In genomic region chr11:61104241-61104901, GRCm38 (mm10) we compare ENCODE assay signal across 8 mouse cellular contexts. TPM values are rescaled to one million over a fixed set of nuclear protein-coding genes. Genes with fewer than 3 reads are reported as not detected.
DNase-seq lines count a peak whose midpoint lies in the region; ATAC-seq and TF ChIP-seq lines count a peak whose summit lies in the region.

No protein-coding gene starts in this region.

- H3K27me3 ChIP-seq in G1E (ENCODE audit: insufficient read depth, low read length): peaks cover 14% of the 10 kb centered on the region
- H3K27me3 ChIP-seq in forebrain, embryonic 16.5 days (replicated peaks; ENCODE audit: control insufficient read depth, insufficient read depth, low read length): no peaks in the 10 kb centered on the region
- no peaks in the 10 kb centered on the region for H3K27me3 ChIP-seq in neural tube, embryonic 15.5 days (replicated peaks)

- intact Hi-C loops in heart, postnatal 25 days (cut with DNase I): loop anchor here (2.0 to 10.0 kb wide), 3 partner anchors 52 to 610 kb away; no protein-coding TSS in a partner anchor

- peak; percentile 71 for DNase-seq in G1E (ENCODE audit: low spot score)
- peak; percentile 90 to 93 for DNase-seq in cerebellum, adult 18-20 months
- DNase-seq in heart, postnatal 25 days (ENCODE audit: low spot score): peak; percentile 41
- peak; percentile 87 for DNase-seq in layer of hippocampus, adult 11-12 months (ENCODE audit: low spot score)
- DNase-seq in lung, adult 18-20 months: peak; percentile 75 to 82
- peak; percentile 95 for DNase-seq in testis, postnatal 10 days (ENCODE audit: low spot score)

- H3K4me3 ChIP-seq in G1E (ENCODE audit: low read depth, low read length): no peak overlapping the region
- H3K4me3 ChIP-seq in forebrain, embryonic 16.5 days (replicated peaks; ENCODE audit: low read length): no peak overlapping the region
- H3K4me3 ChIP-seq in neural tube, embryonic 15.5 days (replicated peaks): no peak overlapping the region

- no peak overlapping the region for H3K9ac ChIP-seq in forebrain, embryonic 16.5 days (replicated peaks; ENCODE audit: low read depth, low read length)
- H3K9ac ChIP-seq in neural tube, embryonic 15.5 days (replicated peaks): no peak overlapping the region

- H3K4me1 ChIP-seq in G1E (ENCODE audit: insufficient read depth, low read depth, low read length): no peaks in the 10 kb centered on the region
- H3K4me1 ChIP-seq in forebrain, embryonic 16.5 days (replicated peaks; ENCODE audit: control insufficient read depth, insufficient read depth, low read length): peaks cover 7% of the 10 kb centered on the region; the same call in 1 of the 2 replicates
- H3K4me1 ChIP-seq in neural tube, embryonic 15.5 days: peaks cover 10% of the 10 kb centered on the region

- WGBS in forebrain, embryonic 16.5 days: 15% methylated on average over 20 of the region's 20 CpGs
- 18% methylated on average over 20 of the region's 20 CpGs for WGBS in neural tube, embryonic 15.5 days

- H3K4me2 ChIP-seq in forebrain, embryonic 16.5 days (ENCODE audit: low read length): peak overlapping the region; percentile 11; the same call in 1 of the 2 replicates
- H3K4me2 ChIP-seq in neural tube, embryonic 15.5 days: peak overlapping the region; percentile 29

- no peaks in the 10 kb centered on the region for H3K36me3 ChIP-seq in G1E (replicated peaks)
- no peaks in the 10 kb centered on the region for H3K36me3 ChIP-seq in forebrain, embryonic 16.5 days (ENCODE audit: control insufficient read depth, insufficient read depth)
- no peaks in the 10 kb centered on the region for H3K36me3 ChIP-seq in neural tube, embryonic 15.5 days

- no peak for ATAC-seq in G1E (ENCODE audit: extremely low read depth, insufficient number of reproducible peaks, low FRiP score, poor library complexity, severe bottlenecking)
- peak; percentile 93 for ATAC-seq in forebrain, embryonic 16.5 days
- ATAC-seq in neural tube, embryonic 15.5 days (ENCODE audit: low FRiP score): peak; percentile 86

- no peak overlapping the region for H3K27ac ChIP-seq in forebrain, embryonic 16.5 days (ENCODE audit: low read length)
- no peak overlapping the region for H3K27ac ChIP-seq in neural tube, embryonic 15.5 days (replicated peaks)

- no peaks in the 10 kb centered on the region for H3K9me3 ChIP-seq in G1E (replicated peaks)
- no peaks in the 10 kb centered on the region for H3K9me3 ChIP-seq in forebrain, embryonic 16.5 days (ENCODE audit: control insufficient read depth, low read length)
- no peaks in the 10 kb centered on the region for H3K9me3 ChIP-seq in neural tube, embryonic 15.5 days (replicated peaks)

- peak; percentile 84 for TF ChIP-seq CTCF in G1E (IDR thresholded peaks at IDR 0.05; ENCODE audit: low read depth, low read length)

RNA-seq across cellular contexts. Expression of gene Tnfrsf13b, which starts 22.2 kb away (rescaled TPM):
- total RNA-seq in G1E (2014; fragmentation: Nextera tagmentation) (46.2 and 49.1 TPM in 2 replicates), G1E (2017) (53.7 and 60.5 TPM in 2 replicates)
- polyA plus RNA-seq in G1E (2012): 131 and 149 TPM in 2 replicates
- 0.57 and 1.1 TPM in 2 replicates for polyA plus RNA-seq in forebrain, embryonic 16.5 days (2015; fragmentation: Nextera tagmentation; extraction: Ambion mirVana)
- 1 to 10 TPM in 1 of 2 experiments, under 1 TPM in 1; 0.44 to 1.0 TPM for total RNA-seq in heart, postnatal 25 days (2021)
- 1.2 and 3.7 TPM in 2 replicates for polyA plus RNA-seq in neural tube, embryonic 15.5 days (2015; fragmentation: Nextera tagmentation; extraction: Ambion mirVana)

Comparison
In these comparisons a context has a peak if more than half of its experiments do, and no peak if none do; other contexts are left out.
1. DNase-seq: peak in every context shown above with its lines; median percentile 95 in testis, postnatal 10 days; 92 in cerebellum, adult 18-20 months; 87 in layer of hippocampus, adult 11-12 months; 78 in lung, adult 18-20 months; 71 in G1E; 41 in heart, postnatal 25 days.
2. RNA of gene Tnfrsf13b, which starts 22.2 kb away (polyA plus RNA-seq): 131 to 149 TPM in G1E; 1.2 to 3.7 TPM in neural tube, embryonic 15.5 days and 0.57 to 1.1 TPM in forebrain, embryonic 16.5 days; every median in the first group is over 10 times any median in the second.